Mouse (Mus musculus) neutrophil, adult 5-6 weeks (primary cell): ENCODE data around the gene Smug1. TPM values are rescaled to one million over a fixed set of nuclear protein-coding genes. Genes with fewer than 3 reads are reported as not detected.

Source experiments
- ATAC-seq: fragments of 151-379, 151-347 bp; 2 replicates; pipeline ENCODE4 v1.8.0; 2017; ENCODE audit warnings: mild to moderate bottlenecking, moderate TSS enrichment; ENCODE audit not compliant: insufficient number of reproducible peaks, poor library complexity, low FRiP score, severe bottlenecking; ENCODE audit errors: extremely low read depth
- total RNA-seq: library from RNA; stranded (forward); fragments of 200-1000 nt; gene quantifications from 2 replicates; pipeline ENCODE4 v1.2.3, GENCODE M21; 2017

The Smug1 gene
- total RNA-seq, 1 experiment from 2014 or later, result 5.5 TPM

DNA sequence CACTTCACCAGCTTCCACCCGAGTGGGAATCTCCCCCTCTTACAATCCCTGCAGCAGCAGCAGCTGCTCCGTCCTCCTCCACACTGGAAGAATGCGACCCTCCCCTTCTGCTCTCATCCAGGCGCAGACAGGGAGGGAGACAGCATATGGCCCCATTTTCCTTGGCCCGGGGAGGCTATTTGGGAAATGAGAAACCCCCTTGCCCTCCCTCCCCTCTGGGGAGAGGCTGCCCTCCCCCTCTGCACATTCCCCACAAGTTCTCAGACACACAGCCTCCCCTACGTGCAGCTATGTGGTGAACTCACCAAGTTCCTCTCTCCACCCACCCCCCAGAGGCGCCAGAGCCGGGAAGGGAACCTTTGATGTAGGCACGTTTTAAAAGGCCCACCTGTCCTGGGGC lies 51.6 kb downstream of the Smug1 start:
- ATAC-seq, result no peak

DNA sequence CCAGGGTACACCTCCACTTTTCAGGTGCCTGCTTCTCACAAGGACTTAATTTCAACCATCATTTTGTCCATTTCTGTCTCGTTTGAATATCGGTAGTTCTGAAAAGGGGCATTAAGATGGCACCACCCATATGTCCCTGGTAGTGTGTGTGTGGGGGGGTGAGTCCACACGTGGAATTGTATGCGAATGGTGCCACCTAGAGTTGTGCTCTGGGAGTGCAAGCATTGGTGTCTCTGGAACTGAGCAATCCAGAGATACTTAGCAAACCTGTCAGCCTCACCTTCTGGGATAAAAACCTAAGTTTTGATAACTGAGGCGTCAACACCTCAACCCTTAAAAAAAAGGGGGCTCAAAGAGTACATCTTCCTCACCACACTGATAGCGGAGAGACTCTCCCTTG lies 53.8 kb downstream of the Smug1 start:
- no peak for ATAC-seq

DNA sequence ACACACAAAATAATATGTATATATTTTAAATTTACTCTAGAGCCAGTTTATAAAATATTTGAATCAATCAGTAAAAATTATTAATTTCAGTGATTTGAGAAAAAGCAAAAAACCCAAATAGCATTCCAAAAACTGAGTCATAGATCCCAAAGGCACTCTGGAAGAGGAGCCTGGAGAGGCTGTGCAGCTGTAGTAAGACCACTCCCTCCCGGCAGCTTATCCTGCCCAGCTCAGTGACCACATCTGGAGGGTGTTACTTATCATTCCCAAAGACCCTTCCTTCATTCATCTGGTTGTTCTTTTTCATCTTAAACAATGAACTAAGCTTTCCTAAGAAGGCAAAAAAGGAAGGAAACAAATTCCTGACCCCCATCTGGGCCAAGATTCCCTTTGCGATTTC lies 54.6 kb downstream of the Smug1 start:
- ATAC-seq, result no peak

DNA sequence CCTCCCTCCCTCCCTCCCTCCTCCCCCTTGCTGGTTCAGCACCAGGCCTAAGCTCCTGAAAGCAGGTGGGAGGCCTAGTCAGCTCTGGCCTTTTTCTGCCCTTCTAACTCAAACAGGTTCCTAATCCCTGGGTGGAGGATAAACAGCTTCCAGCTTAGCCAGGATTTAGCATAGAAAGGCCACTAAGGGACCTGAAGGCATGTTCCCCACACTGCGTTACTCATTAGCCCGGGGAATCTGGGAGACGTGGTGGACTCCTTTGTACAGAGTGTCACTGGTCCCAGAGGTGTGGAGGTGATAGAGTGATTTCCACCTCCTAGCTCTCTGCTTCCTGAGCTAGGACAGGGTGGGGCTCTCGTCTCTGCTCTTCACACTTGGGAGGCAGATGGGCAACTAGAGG lies 57.0 kb downstream of the Smug1 start:
- no peak for ATAC-seq

DNA sequence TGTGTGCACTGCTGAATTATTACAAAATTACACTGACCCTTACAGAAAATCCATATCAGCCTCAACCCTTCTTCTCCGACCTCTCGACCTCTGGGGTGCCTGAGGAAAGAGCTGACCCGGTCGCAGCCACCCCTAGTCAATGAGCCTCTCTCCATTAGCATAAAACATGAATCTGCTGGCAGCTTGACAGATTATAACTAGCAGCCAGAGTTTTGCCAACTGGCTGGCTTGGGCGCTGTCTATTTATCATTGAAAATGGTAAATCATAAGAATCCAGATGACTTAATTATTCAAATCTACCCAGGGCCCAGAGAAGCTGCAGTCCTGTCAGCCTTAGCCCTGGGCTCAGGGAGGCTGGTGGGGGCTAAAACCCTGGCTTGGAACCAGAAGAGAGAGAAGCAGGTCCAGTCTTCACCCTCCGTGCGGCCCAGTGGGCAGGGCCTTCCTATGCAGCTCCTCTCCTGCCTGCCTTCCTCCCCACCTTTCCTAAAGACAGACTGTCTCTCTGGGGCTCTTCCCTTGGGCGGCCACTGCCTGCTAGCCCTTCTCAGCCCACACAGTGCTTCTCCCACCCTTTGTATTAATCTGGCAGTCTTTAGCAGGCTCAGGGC lies 58.7 kb downstream of the Smug1 start:
- ATAC-seq, result no peak

DNA sequence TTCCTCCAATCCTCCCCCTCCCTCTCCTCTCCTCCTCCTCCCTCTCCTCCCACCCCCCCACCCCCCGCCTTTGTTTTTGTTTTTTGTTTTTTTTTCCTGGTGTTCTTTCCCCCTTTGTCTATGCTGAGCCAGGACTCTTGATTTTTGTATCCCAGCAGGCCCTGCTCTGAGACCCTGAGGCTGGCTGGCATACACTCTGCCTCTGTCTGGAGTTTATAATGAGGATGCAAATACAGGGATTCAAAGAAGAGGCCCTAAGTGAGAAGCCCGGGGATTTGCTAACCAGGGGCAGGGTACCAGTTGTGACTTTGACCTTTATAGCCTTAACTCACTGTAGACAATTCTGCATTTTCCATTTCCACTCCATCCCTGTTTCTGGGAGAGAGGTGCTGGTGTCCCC lies 60.7 kb downstream of the Smug1 start:
- ATAC-seq, result no peak

Other genes with a start within 250 kb of the Smug1 start
- gene Hoxc13, start 246.0 kb downstream of the Smug1 start, total RNA-seq, result not detected in 2 replicates
- not detected in 2 replicates for gene Hoxc12, start 230.3 kb downstream of the Smug1 start, total RNA-seq
- gene Hoxc11, start 212.7 kb downstream of the Smug1 start, total RNA-seq, result not detected in 2 replicates
- not detected in 2 replicates for gene Hoxc10, start 200.3 kb downstream of the Smug1 start, total RNA-seq
- not detected in 2 replicates for gene Hoxc5, start 199.6 kb downstream of the Smug1 start, total RNA-seq
- not detected in 2 replicates for gene Hoxc9, start 190.7 kb downstream of the Smug1 start, total RNA-seq
- gene Hoxc8, start 176.5 kb downstream of the Smug1 start, total RNA-seq, result not detected in 2 replicates
- not detected in 2 replicates for gene Hoxc6, start 168.8 kb downstream of the Smug1 start, total RNA-seq
- not detected in 2 replicates for gene Hoxc4, start 148.2 kb downstream of the Smug1 start, total RNA-seq
- gene Cbx5, start 72.7 kb upstream of the Smug1 start, total RNA-seq, result 22.6 and 25.5 TPM in 2 replicates
- 345 and 352 TPM in 2 replicates for gene Hnrnpa1, start 73.3 kb upstream of the Smug1 start, total RNA-seq
- gene Nfe2, start 91.3 kb upstream of the Smug1 start, total RNA-seq, result 195 and 199 TPM in 2 replicates
- 47.4 and 48.1 TPM in 2 replicates for gene Copz1, start 105.6 kb upstream of the Smug1 start, total RNA-seq
- 0.49 TPM in 1 of 2 replicates, not detected in the other for gene Gpr84, start 143.5 kb upstream of the Smug1 start, total RNA-seq
- 1.9 and 3.1 TPM in 2 replicates for gene Zfp385a, start 173.0 kb upstream of the Smug1 start, total RNA-seq
- gene Itga5, start 199.7 kb upstream of the Smug1 start, total RNA-seq, result 11.8 and 15.2 TPM in 2 replicates